Mouse (Mus musculus) E14TG2a.4 (cell line): Measurements from ENCODE around the gene Pygm.

Experiments used
- CTCF ChIP-seq: conservative IDR thresholded peaks from 2 replicates; pipeline ENCODE4 v1.5.1; 2014; ENCODE audit warnings: low read length
- NANOG ChIP-seq: IDR thresholded peaks from 2 replicates; pipeline ENCODE4 v1.6.1; 2014; ENCODE audit warnings: borderline replicate concordance, low read length, mixed read lengths

- no peak for TF ChIP-seq CTCF
- no peak for TF ChIP-seq NANOG
Measured at GRCm38 (mm10) chr19:6338716-6339115, 45.5 kb upstream of the Pygm start.
